ENCODE assay signal across 23 mouse cellular contexts in the genomic region with DNA sequence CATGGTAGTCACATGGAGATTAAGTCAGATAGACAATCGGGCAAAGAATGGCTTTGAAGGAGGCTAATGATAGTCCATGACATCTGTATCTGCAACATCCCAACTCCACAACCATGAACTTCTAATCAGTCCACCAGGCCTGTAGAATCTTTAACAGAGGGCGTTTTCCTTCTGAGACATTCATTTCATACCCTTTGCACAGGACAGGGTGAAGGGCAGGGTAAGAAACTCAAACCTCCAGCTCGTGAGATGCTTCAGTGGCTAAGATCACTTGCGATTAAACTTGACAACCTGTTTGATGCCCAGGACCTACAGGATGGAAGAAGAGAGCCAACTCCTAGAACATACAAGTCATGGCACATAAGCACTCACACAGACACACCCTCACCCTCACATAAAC. TPM values are rescaled to one million over a fixed set of nuclear protein-coding genes. Genes with fewer than 3 reads are reported as not detected.
A peak's percentile ranks its signal among the peaks of the same experiment; 100 is the strongest.
DNase-seq lines count a peak whose midpoint lies in the region; ATAC-seq and TF ChIP-seq lines count a peak whose summit lies in the region.
"Had no signal": no experiment of that assay in that cellular context is flagged by ENCODE, and none has a peak within 500 bp of the region (broad histone marks: within the 10 kb centered on the region; RNA-seq: fewer than 3 reads in every experiment).

No protein-coding gene starts in this region.

- H3K36me3 ChIP-seq in kidney, embryonic 16.5 days (ENCODE audit: insufficient read depth, low read length) = no peaks in the 10 kb centered on the region
- H3K36me3 ChIP-seq in E14TG2a.4 (ENCODE audit: insufficient read depth, low read length) = peaks cover 4% of the 10 kb centered on the region; the same call in 1 of the 2 replicates
- no peaks in the 10 kb centered on the region for H3K36me3 ChIP-seq in stomach, postnatal 0 days (ENCODE audit: control insufficient read depth, insufficient read depth, low read length)
- H3K36me3 ChIP-seq: embryonic facial prominence, embryonic 10.5 days; heart, embryonic 13.5 days; hindbrain, embryonic 15.5 days had no signal

- no peak for ATAC-seq in kidney, embryonic 16.5 days (ENCODE audit: low FRiP score, low TSS enrichment)
- no peak for ATAC-seq in stomach, postnatal 0 days (ENCODE audit: low FRiP score, low TSS enrichment)
- ATAC-seq: activated CD4-positive, CD25-positive, alpha-beta regulatory T cell, adult 4 months; CD4-positive, CD25-positive, alpha-beta regulatory T cell, adult 4 months; forebrain, embryonic 13.5 days; forebrain, postnatal 0 days; Patski had no signal

- no peak for TF ChIP-seq CTCF in E14TG2a.4 (conservative IDR thresholded peaks at IDR 0.05; ENCODE audit: low read length)
- TF ChIP-seq CTCF in stomach, postnatal 0 days (IDR thresholded peaks at IDR 0.05; ENCODE audit: low read depth) = no peak

- 0 out of 2 replicates have a peak, but pooled peaks cover 11% of the 10 kb centered on the region for H3K4me1 ChIP-seq in kidney, embryonic 16.5 days (ENCODE audit: insufficient read depth, low read length)
- peaks cover 71% of the 10 kb centered on the region for H3K4me1 ChIP-seq in E14TG2a.4 (replicated peaks; ENCODE audit: low read depth, low read length)
- no peaks in the 10 kb centered on the region for H3K4me1 ChIP-seq in stomach, postnatal 0 days (replicated peaks; ENCODE audit: control insufficient read depth, insufficient read depth)

- no peak overlapping the region for H3K4me3 ChIP-seq in kidney, embryonic 16.5 days (ENCODE audit: low read length)
- H3K4me3 ChIP-seq in E14TG2a.4 (replicated peaks; ENCODE audit: low read length) = peak overlapping the region; percentile 72
- no peak overlapping the region for H3K4me3 ChIP-seq in stomach, postnatal 0 days (ENCODE audit: low read depth, low read length)
- H3K4me3 ChIP-seq: embryonic facial prominence, embryonic 10.5 days; forebrain, embryonic 13.5 days; gastrocnemius, adult 2 months; heart, embryonic 13.5 days; hindbrain, embryonic 15.5 days had no signal

- peak overlapping the region; percentile 80 for H3K27ac ChIP-seq in kidney, embryonic 16.5 days (ENCODE audit: low read length)
- H3K27ac ChIP-seq in stomach, postnatal 0 days (replicated peaks) = peak overlapping the region; percentile 53
- H3K27ac ChIP-seq: embryonic facial prominence, embryonic 10.5 days; forebrain, embryonic 13.5 days; gastrocnemius, adult 2 months; heart, embryonic 13.5 days; hindbrain, embryonic 15.5 days had no signal

- no peak overlapping the region for H3K9ac ChIP-seq in kidney, embryonic 16.5 days (replicated peaks; ENCODE audit: low read length)
- H3K9ac ChIP-seq in stomach, postnatal 0 days (ENCODE audit: low read length) = no peak overlapping the region
- H3K9ac ChIP-seq: forebrain, embryonic 13.5 days; forebrain, postnatal 0 days; heart, embryonic 13.5 days; hindbrain, embryonic 15.5 days had no signal

- TF ChIP-seq EP300 in stomach, postnatal 0 days (optimal IDR thresholded peaks at IDR 0.05) = no peak

- 58% methylated on average over 4 of the region's 4 CpGs for WGBS in kidney, embryonic 16.5 days
- 79% methylated on average over 4 of the region's 4 CpGs for WGBS in stomach, postnatal 0 days

- no peak overlapping the region for H3K4me2 ChIP-seq in kidney, embryonic 16.5 days (replicated peaks; ENCODE audit: low read depth, low read length)
- H3K4me2 ChIP-seq in stomach, postnatal 0 days (replicated peaks; ENCODE audit: low read depth) = no peak overlapping the region
- H3K4me2 ChIP-seq: forebrain, embryonic 13.5 days; heart, embryonic 13.5 days; hindbrain, embryonic 15.5 days had no signal

- peak; percentile 58 for DNase-seq in kidney, adult 11 months
- no peak for DNase-seq in kidney, postnatal 4 days
- DNase-seq in kidney, postnatal 10 days = no peak
- no peak for DNase-seq in stomach, postnatal 0 days (ENCODE audit: low spot score)
- DNase-seq in adrenal gland, adult (ENCODE audit: inconsistent age in 2 of 2, low spot score in 1 of 2) = no peak
- DNase-seq: adrenal gland, adult 2 months; adrenal gland, postnatal 25 days; B cell, adult 2 months; cerebellum, adult 18-20 months; cerebellum, postnatal 10 days; forebrain, postnatal 0 days; gastrocnemius, adult 2 months; gastrocnemius, postnatal 25 days; heart, postnatal 36 days had no signal

- H3K9me3 ChIP-seq in kidney, embryonic 16.5 days (ENCODE audit: low read length) = no peaks in the 10 kb centered on the region
- H3K9me3 ChIP-seq in E14TG2a.4 (ENCODE audit: low read length) = no peaks in the 10 kb centered on the region
- H3K9me3 ChIP-seq in stomach, postnatal 0 days (ENCODE audit: control insufficient read depth, low read length) = no peaks in the 10 kb centered on the region
- H3K9me3 ChIP-seq: embryonic facial prominence, embryonic 10.5 days; forebrain, embryonic 13.5 days; heart, embryonic 13.5 days; hindbrain, embryonic 15.5 days had no signal

- H3K27me3 ChIP-seq in kidney, embryonic 16.5 days (ENCODE audit: insufficient read depth, low read length) = no peaks in the 10 kb centered on the region
- no peaks in the 10 kb centered on the region for H3K27me3 ChIP-seq in E14TG2a.4 (ENCODE audit: insufficient read depth, low read length)
- H3K27me3 ChIP-seq in stomach, postnatal 0 days (ENCODE audit: control insufficient read depth, insufficient read depth, low read length) = no peaks in the 10 kb centered on the region
- H3K27me3 ChIP-seq: forebrain, embryonic 13.5 days; heart, embryonic 13.5 days; hindbrain, embryonic 15.5 days had no signal

RNA-seq across cellular contexts. Expression of gene Slc25a5, which starts 19.6 kb away (rescaled TPM):
- polyA plus RNA-seq in kidney, embryonic 16.5 days (2015; fragmentation: Nextera tagmentation; extraction: Ambion mirVana) = 924 and 964 TPM in 2 replicates
- polyA plus RNA-seq in stomach, postnatal 0 days (2015; fragmentation: Nextera tagmentation; extraction: Ambion mirVana) = 1,050 and 1,122 TPM in 2 replicates

RNA-seq across cellular contexts. Expression of gene Ube2a, which starts 58.7 kb away (rescaled TPM):
- polyA plus RNA-seq in kidney, embryonic 16.5 days (2015; fragmentation: Nextera tagmentation; extraction: Ambion mirVana) = 116 and 118 TPM in 2 replicates
- 128 and 139 TPM in 2 replicates for polyA plus RNA-seq in stomach, postnatal 0 days (2015; fragmentation: Nextera tagmentation; extraction: Ambion mirVana)

RNA-seq across cellular contexts. Expression of gene C330007P06Rik, which starts 58.9 kb away (rescaled TPM):
- polyA plus RNA-seq in kidney, embryonic 16.5 days (2015; fragmentation: Nextera tagmentation; extraction: Ambion mirVana) = 29.5 and 33.9 TPM in 2 replicates
- 14.6 and 15.1 TPM in 2 replicates for polyA plus RNA-seq in stomach, postnatal 0 days (2015; fragmentation: Nextera tagmentation; extraction: Ambion mirVana)
